Mouse (Mus musculus): ENCODE results near the gene St3gal4. TPM values are rescaled to one million over a fixed set of nuclear protein-coding genes. Genes with fewer than 3 reads are reported as not detected.

Gene St3gal4
- polyA plus RNA-seq, 1 experiment from 2014 or later = 20.8 TPM

DNA sequence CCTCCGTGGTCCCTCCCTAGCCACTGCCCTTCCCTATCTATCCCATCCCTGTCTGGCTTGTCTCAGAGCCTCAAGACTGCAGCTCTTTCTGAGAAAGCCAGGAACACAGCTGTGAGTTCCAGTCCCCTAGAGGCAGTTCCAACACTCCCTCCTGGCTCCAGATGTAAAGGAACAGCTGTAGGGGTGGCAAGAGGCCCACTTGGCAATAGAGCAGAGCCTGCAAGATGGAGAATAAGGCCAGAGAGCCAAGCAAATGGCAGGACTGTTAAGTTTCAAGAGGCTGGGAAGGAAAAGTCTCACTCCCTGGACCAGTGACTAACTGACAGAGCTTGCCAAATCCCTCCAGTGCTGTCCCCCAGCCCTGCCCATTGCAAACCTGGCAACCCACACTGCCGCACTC is 73.3 kb downstream of the St3gal4 start:
- H3K4me3 ChIP-seq = no peak overlapping the region
- no peak overlapping the region for H3K9ac ChIP-seq
- WGBS = 49% methylated on average over 2 of the region's 2 CpGs
- H3K27ac ChIP-seq (ENCODE audit: poor library complexity, severe bottlenecking) = 0 out of 2 replicates have a peak overlapping the region, but pooled peaks have one; percentile 17
- ATAC-seq (ENCODE audit: insufficient number of reproducible peaks, low FRiP score) = peak; percentile 10
- H3K9me3 ChIP-seq (replicated peaks) = no peaks in the 10 kb centered on the region
- peaks cover 53% of the 10 kb centered on the region for H3K4me1 ChIP-seq (replicated peaks)
- H3K27me3 ChIP-seq (replicated peaks) = 0 out of 2 replicates have a peak, but pooled peaks cover 13% of the 10 kb centered on the region
- peak overlapping the region; percentile 1; the same call in 1 of the 2 replicates for H3K4me2 ChIP-seq
- H3K36me3 ChIP-seq = peaks cover 18% of the 10 kb centered on the region

DNA sequence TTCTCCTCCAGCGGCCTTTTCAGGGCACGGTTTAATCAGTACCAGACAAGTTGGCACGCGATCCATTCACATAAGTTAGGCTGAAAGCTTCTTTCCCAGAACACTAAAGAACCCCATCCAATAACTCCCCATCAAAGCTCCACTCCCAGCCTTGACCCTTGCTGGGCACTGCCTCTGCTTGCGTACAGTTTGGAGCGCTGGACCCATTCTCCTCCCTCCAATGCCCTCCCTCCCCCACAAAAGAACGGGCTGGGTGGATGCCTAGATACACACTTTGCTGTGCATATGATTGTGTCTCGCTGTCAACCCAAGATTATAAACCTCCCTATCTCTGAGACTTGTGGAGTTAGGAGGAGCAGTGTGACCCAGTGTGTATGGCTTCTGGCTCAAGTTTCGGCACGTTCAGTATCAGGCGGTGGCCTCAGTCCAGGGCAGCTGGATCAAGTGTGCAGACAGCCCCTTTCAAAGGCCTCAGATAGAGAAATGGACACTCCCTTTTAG is 74.0 kb downstream of the St3gal4 start:
- Histone ChIP-seq H3K4me1 (replicated peaks) (peaks cover 56% of the 10 kb centered on the region), H3K36me3 (peaks cover 18% of the 10 kb centered on the region), H3K4me3 (no peak overlapping the region), H3K27ac (ENCODE audit: poor library complexity, severe bottlenecking) (0 out of 2 replicates have a peak overlapping the region, but pooled peaks have one; percentile 17), H3K4me2 (peak overlapping the region; percentile 1; the same call in 1 of the 2 replicates), H3K9ac (no peak overlapping the region), H3K9me3 (replicated peaks) (no peaks in the 10 kb centered on the region), H3K27me3 (replicated peaks) (0 out of 2 replicates have a peak, but pooled peaks cover 13% of the 10 kb centered on the region)
- peak; percentile 63 for ATAC-seq (ENCODE audit: insufficient number of reproducible peaks, low FRiP score)
- 37% methylated on average over 11 of the region's 11 CpGs for WGBS

DNA sequence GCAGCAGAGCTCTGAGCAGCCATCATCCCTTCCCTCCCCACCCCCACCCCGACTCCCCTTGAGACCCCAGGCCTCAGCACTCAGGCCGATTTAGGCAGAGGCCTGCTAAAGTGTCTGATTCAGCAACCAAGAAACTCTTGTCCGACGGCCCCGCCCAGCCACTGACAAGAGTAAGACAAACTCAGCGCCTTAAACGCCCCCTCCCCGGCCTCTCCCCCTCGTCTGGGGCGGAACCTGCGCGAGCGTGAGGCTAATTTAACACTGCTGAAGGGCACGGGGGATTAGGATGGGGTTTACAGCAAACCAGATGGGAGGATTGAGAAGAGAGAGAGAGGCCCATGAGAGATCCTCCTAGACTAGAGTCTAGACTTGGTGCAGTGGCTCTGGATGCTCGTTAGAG is 74.6 kb downstream of the St3gal4 start:
- 0 out of 2 replicates have a peak, but pooled peaks cover 8% of the 10 kb centered on the region for H3K27me3 ChIP-seq (replicated peaks)
- ATAC-seq (ENCODE audit: insufficient number of reproducible peaks, low FRiP score) = no peak
- WGBS = 13% methylated on average over 15 of the region's 15 CpGs
- H3K36me3 ChIP-seq = peaks cover 18% of the 10 kb centered on the region
- H3K4me1 ChIP-seq (replicated peaks) = peaks cover 60% of the 10 kb centered on the region
- H3K9ac ChIP-seq = peak overlapping the region; percentile 26; the same call in 1 of the 2 replicates
- H3K9me3 ChIP-seq (replicated peaks) = no peaks in the 10 kb centered on the region
- no peak overlapping the region for H3K4me2 ChIP-seq
- H3K4me3 ChIP-seq = no peak overlapping the region
- no peak overlapping the region for H3K27ac ChIP-seq (ENCODE audit: poor library complexity, severe bottlenecking)

DNA sequence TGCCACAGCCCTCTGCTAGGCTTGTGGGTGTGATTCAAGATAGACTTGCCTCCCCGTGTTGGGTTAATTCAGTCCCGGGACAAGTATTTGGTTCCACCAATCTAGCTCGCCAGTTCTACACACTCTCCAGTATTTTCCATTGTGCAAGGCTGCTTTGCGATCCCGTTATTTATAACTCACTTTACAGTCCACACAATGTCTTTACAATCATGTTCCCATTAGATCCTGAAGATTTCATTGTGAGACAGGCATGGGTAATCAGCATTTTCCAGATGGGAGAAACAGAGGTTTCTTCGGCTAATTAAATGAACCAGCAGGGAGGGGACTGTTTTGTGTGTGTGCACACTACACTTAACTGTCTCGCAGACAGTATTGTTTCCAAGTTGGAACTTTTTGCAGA is 75.4 kb downstream of the St3gal4 start:
- Histone ChIP-seq H3K36me3 (peaks cover 13% of the 10 kb centered on the region), H3K9me3 (replicated peaks) (no peaks in the 10 kb centered on the region), H3K9ac (no peak overlapping the region), H3K27ac (ENCODE audit: poor library complexity, severe bottlenecking) (no peak overlapping the region), H3K4me3 (no peak overlapping the region), H3K4me1 (replicated peaks) (peaks cover 69% of the 10 kb centered on the region), H3K4me2 (no peak overlapping the region), H3K27me3 (replicated peaks) (0 out of 2 replicates have a peak, but pooled peaks cover 4% of the 10 kb centered on the region)
- ATAC-seq (ENCODE audit: insufficient number of reproducible peaks, low FRiP score) = no peak
- 68% methylated on average over 7 of the region's 7 CpGs for WGBS

DNA sequence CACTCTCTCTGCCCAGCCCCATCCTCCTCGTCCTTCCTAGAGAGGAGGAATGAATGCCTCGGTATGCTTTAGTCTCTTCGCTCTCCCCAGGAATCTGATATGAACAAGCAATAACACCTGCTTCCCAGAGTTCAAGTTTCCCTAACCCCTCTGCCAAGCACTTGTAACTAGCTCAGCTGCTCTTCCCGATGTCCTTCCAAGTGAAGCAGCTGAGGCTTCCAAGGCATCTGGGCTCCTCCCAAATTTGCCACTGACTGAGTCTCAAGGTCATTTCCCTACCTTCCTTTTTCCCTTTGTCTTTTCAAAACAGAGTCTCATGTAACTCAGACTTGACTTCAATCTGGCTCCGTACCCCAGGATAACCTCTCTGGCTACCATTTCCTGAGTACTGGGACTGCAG is 77.6 kb downstream of the St3gal4 start:
- H3K4me2 ChIP-seq = no peak overlapping the region

DNA sequence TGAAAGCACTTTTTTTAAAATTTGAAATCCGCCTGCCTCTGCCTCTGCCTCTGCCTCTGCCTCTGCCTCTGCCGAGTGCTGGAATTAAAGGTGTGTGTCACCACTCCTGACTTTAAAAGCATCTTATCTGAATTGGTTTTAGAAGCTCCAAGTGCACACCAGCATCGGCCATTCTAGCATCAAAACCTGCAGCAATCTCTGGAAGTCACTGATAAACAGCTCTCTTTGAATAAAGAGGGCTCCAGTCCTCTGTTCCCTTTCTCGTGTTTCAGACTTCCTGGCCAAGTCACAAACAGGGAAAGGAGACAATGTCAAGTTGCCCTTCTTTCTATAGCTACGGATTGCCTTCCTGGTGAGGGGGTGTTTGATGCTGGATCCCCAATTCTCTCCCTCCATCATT is 79.2 kb downstream of the St3gal4 start:
- Histone ChIP-seq H3K4me2 (no peak overlapping the region; the same call in 1 of the 2 replicates), H3K9me3 (replicated peaks) (0 out of 2 replicates have a peak, but pooled peaks cover 3% of the 10 kb centered on the region), H3K9ac (no peak overlapping the region), H3K4me3 (no peak overlapping the region), H3K27ac (ENCODE audit: poor library complexity, severe bottlenecking) (peak overlapping the region; percentile 61; the same call in 1 of the 2 replicates), H3K36me3 (no peaks in the 10 kb centered on the region), H3K4me1 (replicated peaks) (peaks cover 64% of the 10 kb centered on the region), H3K27me3 (replicated peaks) (no peaks in the 10 kb centered on the region)
- WGBS = 21% methylated on average over 5 of the region's 5 CpGs
- no peak for ATAC-seq (ENCODE audit: insufficient number of reproducible peaks, low FRiP score)

More for the DNA sequence above, 77.6 kb downstream of the St3gal4 start:
- Histone ChIP-seq H3K36me3 (no peaks in the 10 kb centered on the region), H3K9me3 (replicated peaks) (0 out of 2 replicates have a peak, but pooled peaks cover 3% of the 10 kb centered on the region), H3K4me3 (no peak overlapping the region), H3K4me1 (replicated peaks) (peaks cover 74% of the 10 kb centered on the region), H3K27me3 (replicated peaks) (no peaks in the 10 kb centered on the region), H3K9ac (no peak overlapping the region), H3K27ac (ENCODE audit: poor library complexity, severe bottlenecking) (0 out of 2 replicates have a peak overlapping the region, but pooled peaks have one; percentile 7)
- WGBS = 55% methylated on average over 5 of the region's 5 CpGs
- ATAC-seq (ENCODE audit: insufficient number of reproducible peaks, low FRiP score) = no peak

DNA sequence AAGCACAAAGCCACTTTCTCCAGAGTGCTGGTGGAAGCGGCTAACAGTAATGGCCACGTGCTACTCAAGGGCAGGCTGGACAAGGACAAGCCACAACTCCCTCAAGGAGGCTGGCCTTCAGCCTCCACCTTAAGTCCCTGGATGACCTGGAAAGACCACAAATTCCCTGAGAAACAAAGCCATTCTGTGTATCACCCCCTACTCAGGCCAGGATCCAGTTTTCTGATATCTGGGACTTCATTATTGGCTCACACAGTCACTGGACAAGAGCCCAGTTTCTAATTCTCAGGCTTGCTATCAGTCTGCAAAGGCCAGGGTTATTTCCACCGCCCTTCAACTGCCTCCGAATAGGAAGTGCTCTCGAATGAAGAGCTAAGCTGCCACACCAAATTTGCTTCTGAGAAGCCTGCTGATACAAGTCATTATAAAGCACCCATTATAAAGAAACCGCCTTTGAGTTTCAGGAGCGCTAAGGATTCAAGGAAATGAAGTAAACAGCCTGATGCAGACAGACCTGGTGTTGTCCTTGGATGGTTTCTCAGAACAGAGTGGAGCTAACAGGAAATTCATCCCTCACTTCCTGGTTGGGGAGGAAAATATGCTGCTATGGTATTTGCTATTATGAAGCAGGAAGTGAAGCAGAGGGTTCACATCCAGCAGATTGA is 80.0 kb downstream of the St3gal4 start:
- Histone ChIP-seq H3K9ac (no peak overlapping the region; the same call in 1 of the 2 replicates), H3K4me1 (replicated peaks) (peaks cover 58% of the 10 kb centered on the region), H3K27ac (ENCODE audit: poor library complexity, severe bottlenecking) (peak overlapping the region; percentile 84), H3K9me3 (replicated peaks) (0 out of 2 replicates have a peak, but pooled peaks cover 3% of the 10 kb centered on the region), H3K4me2 (peak overlapping the region; percentile 8; the same call in 1 of the 2 replicates), H3K27me3 (replicated peaks) (no peaks in the 10 kb centered on the region), H3K4me3 (no peak overlapping the region), H3K36me3 (no peaks in the 10 kb centered on the region)
- peak; percentile 75 for ATAC-seq (ENCODE audit: insufficient number of reproducible peaks, low FRiP score)
- 24% methylated on average over 7 of the region's 7 CpGs for WGBS

DNA sequence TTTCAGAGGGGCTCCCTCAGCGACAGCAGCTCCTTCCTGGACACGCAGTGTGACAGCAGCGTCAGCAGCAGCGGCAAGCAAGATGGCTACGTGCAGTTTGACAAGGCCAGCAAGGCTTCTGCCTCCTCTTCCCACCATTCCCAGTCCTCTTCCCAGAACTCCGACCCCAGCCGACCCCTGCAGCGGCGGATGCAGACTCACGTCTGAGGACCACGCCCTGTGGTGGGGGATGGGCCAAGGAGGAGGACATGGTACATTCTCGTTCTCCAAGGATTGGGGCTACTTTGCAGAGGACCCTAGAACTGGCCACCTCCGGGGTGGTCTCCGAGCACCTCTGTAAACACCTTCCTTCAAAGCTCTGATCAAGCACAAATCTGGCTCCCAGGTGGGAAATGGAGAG is 84.0 kb downstream of the St3gal4 start:
- H3K9me3 ChIP-seq (replicated peaks) = 0 out of 2 replicates have a peak, but pooled peaks cover 3% of the 10 kb centered on the region
- H3K4me1 ChIP-seq (replicated peaks) = peaks cover 24% of the 10 kb centered on the region
- peak overlapping the region; percentile 52 for H3K4me2 ChIP-seq
- ATAC-seq (ENCODE audit: insufficient number of reproducible peaks, low FRiP score) = no peak
- H3K27me3 ChIP-seq (replicated peaks) = 0 out of 2 replicates have a peak, but pooled peaks cover 5% of the 10 kb centered on the region
- H3K36me3 ChIP-seq = no peaks in the 10 kb centered on the region
- H3K9ac ChIP-seq = no peak overlapping the region; the same call in 1 of the 2 replicates
- H3K4me3 ChIP-seq = peak overlapping the region; percentile 5; the same call in 1 of the 2 replicates
- WGBS = 38% methylated on average over 14 of the region's 14 CpGs
- H3K27ac ChIP-seq (ENCODE audit: poor library complexity, severe bottlenecking) = no peak overlapping the region

DNA sequence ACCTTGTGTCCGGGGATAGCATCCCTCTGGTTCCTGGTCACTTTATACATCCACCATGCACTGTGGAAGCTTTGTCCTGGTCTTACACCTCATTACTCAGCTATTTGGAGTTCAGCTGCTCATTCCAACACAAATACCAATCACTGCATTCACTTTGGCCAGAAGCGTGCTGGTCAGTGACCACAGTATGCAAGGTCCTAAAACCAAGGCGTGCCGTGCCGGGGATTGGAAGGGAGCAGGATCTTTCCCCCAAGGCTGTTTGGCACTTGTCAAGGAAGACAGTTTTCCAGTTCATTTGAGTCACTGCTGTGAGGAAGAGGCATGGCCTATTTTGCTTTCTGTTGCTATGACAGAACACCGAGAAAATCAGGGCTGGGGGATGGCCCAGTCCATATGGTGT is 86.6 kb downstream of the St3gal4 start:
- Histone ChIP-seq H3K27me3 (replicated peaks) (peaks cover 5% of the 10 kb centered on the region; the same call in 1 of the 2 replicates), H3K4me1 (replicated peaks) (peaks cover 12% of the 10 kb centered on the region), H3K27ac (ENCODE audit: poor library complexity, severe bottlenecking) (no peak overlapping the region), H3K9ac (no peak overlapping the region), H3K4me2 (no peak overlapping the region), H3K9me3 (replicated peaks) (0 out of 2 replicates have a peak, but pooled peaks cover 2% of the 10 kb centered on the region), H3K4me3 (no peak overlapping the region), H3K36me3 (no peaks in the 10 kb centered on the region)
- ATAC-seq (ENCODE audit: insufficient number of reproducible peaks, low FRiP score) = no peak
- WGBS = 72% methylated on average over 6 of the region's 6 CpGs

DNA sequence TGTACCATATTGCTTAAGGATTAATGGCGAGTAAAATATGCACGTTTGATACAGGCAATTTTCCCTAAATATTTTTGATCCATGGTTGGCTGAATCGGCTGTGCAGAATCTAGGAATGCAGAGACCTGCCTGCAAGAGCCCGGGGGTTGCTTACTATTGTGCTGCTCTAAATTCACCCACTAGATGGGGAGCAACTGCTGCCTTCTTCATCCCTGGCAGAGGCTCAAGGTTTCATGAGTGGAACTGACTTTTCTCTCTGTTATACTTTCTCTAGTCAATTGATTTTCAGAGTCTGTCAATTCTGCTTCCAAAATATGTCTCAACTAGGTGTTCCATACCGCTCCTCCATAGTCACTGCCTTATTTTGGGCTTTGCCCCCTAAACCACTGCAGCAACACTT is 88.2 kb downstream of the St3gal4 start:
- H3K4me3 ChIP-seq = no peak overlapping the region
- no peaks in the 10 kb centered on the region for H3K36me3 ChIP-seq
- H3K27ac ChIP-seq (ENCODE audit: poor library complexity, severe bottlenecking) = no peak overlapping the region
- WGBS = 70% methylated on average over 5 of the region's 5 CpGs
- ATAC-seq (ENCODE audit: insufficient number of reproducible peaks, low FRiP score) = no peak
- H3K9me3 ChIP-seq (replicated peaks) = no peaks in the 10 kb centered on the region
- peaks cover 12% of the 10 kb centered on the region for H3K4me1 ChIP-seq (replicated peaks)
- no peak overlapping the region for H3K9ac ChIP-seq
- no peak overlapping the region for H3K4me2 ChIP-seq
- H3K27me3 ChIP-seq (replicated peaks) = peaks cover 9% of the 10 kb centered on the region; the same call in 1 of the 2 replicates

DNA sequence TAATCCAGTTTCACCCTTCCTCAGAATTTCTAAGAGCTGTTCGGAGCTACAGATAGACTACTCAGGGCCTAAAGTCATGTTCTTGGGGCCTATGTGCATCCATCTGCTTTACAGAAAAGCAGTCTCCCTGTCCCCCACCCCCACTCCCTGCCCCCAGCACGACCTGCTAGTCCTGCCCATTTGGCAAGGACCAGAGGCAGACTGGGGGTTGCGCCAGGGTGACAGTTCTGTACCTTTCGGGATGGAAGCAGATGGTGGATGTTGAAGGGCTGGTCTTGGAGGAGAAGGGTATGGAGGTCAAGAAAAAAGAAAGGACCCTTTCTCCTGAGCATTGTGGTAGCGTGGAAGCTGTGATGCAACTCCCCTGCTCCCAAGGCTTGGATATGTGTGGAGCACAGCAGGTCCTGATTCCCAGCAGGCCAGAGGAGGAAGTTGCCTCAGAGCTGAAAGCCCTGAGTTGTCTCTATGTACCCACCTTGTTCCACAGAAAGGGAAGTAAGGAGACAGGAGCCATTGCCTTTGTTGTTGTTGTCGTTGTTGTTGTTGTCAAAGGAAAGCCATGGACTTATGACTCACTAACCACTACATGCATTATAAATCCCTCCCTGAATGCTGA is 91.6 kb downstream of the St3gal4 start:
- H3K27ac ChIP-seq (ENCODE audit: poor library complexity, severe bottlenecking) = no peak overlapping the region
- H3K9ac ChIP-seq = no peak overlapping the region
- H3K27me3 ChIP-seq (replicated peaks) = peaks cover 22% of the 10 kb centered on the region
- WGBS = 76% methylated on average over 6 of the region's 6 CpGs
- H3K4me1 ChIP-seq (replicated peaks) = peaks cover 22% of the 10 kb centered on the region
- no peak for ATAC-seq (ENCODE audit: insufficient number of reproducible peaks, low FRiP score)
- no peak overlapping the region for H3K4me3 ChIP-seq
- H3K9me3 ChIP-seq (replicated peaks) = no peaks in the 10 kb centered on the region
- H3K36me3 ChIP-seq = no peaks in the 10 kb centered on the region
- H3K4me2 ChIP-seq = no peak overlapping the region

Measured in heart, embryonic 12.5 days (tissue).